Comparison of ENCODE assay signal across 8 mouse cellular contexts in genomic region chr8:4206182-4207015, GRCm38 (mm10). TPM values are rescaled to one million over a fixed set of nuclear protein-coding genes. Genes with fewer than 3 reads are reported as not detected.
A peak's percentile ranks its signal among the peaks of the same experiment; 100 is the strongest.
DNase-seq lines count a peak whose midpoint lies in the region; ATAC-seq lines count a peak whose summit lies in the region.

No protein-coding gene starts in this region.

- H3K27me3 ChIP-seq in heart, embryonic 11.5 days (ENCODE audit: control insufficient read depth, insufficient read depth, low read length), result peaks cover 59% of the 10 kb centered on the region
- H3K27me3 ChIP-seq in forebrain, embryonic 13.5 days, result peaks cover 36% of the 10 kb centered on the region
- H3K27me3 ChIP-seq in liver, embryonic 15.5 days, result peaks cover 65% of the 10 kb centered on the region

- DNase-seq in heart, postnatal 36 days, result no peak
- peak; percentile 28 for DNase-seq in ZHBTc4 (ENCODE audit: low read depth, low spot score)
- DNase-seq in gastrocnemius, postnatal 36 days, result no peak
- DNase-seq in spleen, postnatal 14 days (ENCODE audit: low spot score in 2 of 2), result no peak
- no peak for DNase-seq in frontal cortex, postnatal 10 days (ENCODE audit: low spot score in 2 of 2)

- WGBS in heart, embryonic 11.5 days (ENCODE audit: insufficient replicate concordance), result 7% methylated on average over 44 of the region's 44 CpGs
- WGBS in forebrain, embryonic 13.5 days, result 8% methylated on average over 44 of the region's 44 CpGs
- WGBS in liver, embryonic 15.5 days (ENCODE audit: insufficient replicate concordance), result 12% methylated on average over 44 of the region's 44 CpGs

- H3K4me2 ChIP-seq in heart, embryonic 11.5 days, result peak overlapping the region; percentile 59
- peak overlapping the region; percentile 22 for H3K4me2 ChIP-seq in forebrain, embryonic 13.5 days
- peak overlapping the region; percentile 52 for H3K4me2 ChIP-seq in liver, embryonic 15.5 days

- H3K9ac ChIP-seq in heart, embryonic 11.5 days (ENCODE audit: low read depth, low read length), result peak overlapping the region; percentile 50; the same call in 1 of the 2 replicates
- H3K9ac ChIP-seq in forebrain, embryonic 13.5 days, result peak overlapping the region; percentile 45
- H3K9ac ChIP-seq in liver, embryonic 15.5 days, result no peak overlapping the region

- no peaks in the 10 kb centered on the region for H3K36me3 ChIP-seq in heart, embryonic 11.5 days (ENCODE audit: control insufficient read depth, insufficient read depth, low read length)
- H3K36me3 ChIP-seq in forebrain, embryonic 13.5 days (ENCODE audit: poor library complexity, severe bottlenecking), result peaks cover 81% of the 10 kb centered on the region
- no peaks in the 10 kb centered on the region for H3K36me3 ChIP-seq in liver, embryonic 15.5 days (replicated peaks)

- peaks cover 5% of the 10 kb centered on the region; the same call in 1 of the 2 replicates for H3K4me1 ChIP-seq in heart, embryonic 11.5 days (ENCODE audit: control insufficient read depth, insufficient read depth, low read length)
- peaks cover 19% of the 10 kb centered on the region for H3K4me1 ChIP-seq in forebrain, embryonic 13.5 days
- peaks cover 17% of the 10 kb centered on the region; the same call in 1 of the 2 replicates for H3K4me1 ChIP-seq in liver, embryonic 15.5 days (replicated peaks)

- H3K27ac ChIP-seq in heart, embryonic 11.5 days (ENCODE audit: low read depth, low read length), result no peak overlapping the region
- H3K27ac ChIP-seq in forebrain, embryonic 13.5 days, result no peak overlapping the region
- H3K27ac ChIP-seq in liver, embryonic 15.5 days (replicated peaks), result no peak overlapping the region

- peak overlapping the region; percentile 27 for H3K4me3 ChIP-seq in heart, embryonic 11.5 days (ENCODE audit: low read depth, low read length)
- H3K4me3 ChIP-seq in forebrain, embryonic 13.5 days, result no peak overlapping the region; the same call in 1 of the 2 replicates
- H3K4me3 ChIP-seq in liver, embryonic 15.5 days (replicated peaks), result peak overlapping the region; percentile 14; the same call in 1 of the 2 replicates

- intact Hi-C loops in heart, postnatal 36 days (cut with DNase I), result no loop called here
- intact Hi-C loops in gastrocnemius, postnatal 36 days (cut with DNase I), result no loop called here

- H3K9me3 ChIP-seq in heart, embryonic 11.5 days (replicated peaks; ENCODE audit: control insufficient read depth, low read length), result no peaks in the 10 kb centered on the region
- 0 out of 2 replicates have a peak, but pooled peaks cover 4% of the 10 kb centered on the region for H3K9me3 ChIP-seq in forebrain, embryonic 13.5 days (replicated peaks)
- H3K9me3 ChIP-seq in liver, embryonic 15.5 days (replicated peaks), result no peaks in the 10 kb centered on the region

- no peak; the same call in 1 of the 2 replicates for ATAC-seq in heart, embryonic 11.5 days (replicated peaks; ENCODE audit: insufficient number of reproducible peaks, low FRiP score, low TSS enrichment)
- ATAC-seq in forebrain, embryonic 13.5 days, result peak; percentile 25; the same call in 1 of the 2 replicates
- peak; percentile 68 for ATAC-seq in liver, embryonic 15.5 days (ENCODE audit: insufficient read depth)

RNA-seq across cellular contexts. Expression of gene Prr36, which starts 10.9 kb away (rescaled TPM):
- polyA plus RNA-seq in heart, embryonic 11.5 days (2014; fragmentation: Nextera tagmentation; extraction: Ambion mirVana), result 0.35 and 0.63 TPM in 2 replicates
- total RNA-seq in heart, postnatal 36 days (2021), result not detected
- polyA plus RNA-seq in forebrain, embryonic 13.5 days (2015; fragmentation: Nextera tagmentation; extraction: Ambion mirVana), result 33.2 and 36.0 TPM in 2 replicates
- 0.36 and 0.37 TPM in 2 replicates for polyA plus RNA-seq in liver, embryonic 15.5 days (2015; fragmentation: Nextera tagmentation; extraction: Ambion mirVana)
- not detected for total RNA-seq in gastrocnemius, postnatal 36 days (2021)

RNA-seq across cellular contexts. Expression of gene Lrrc8e, which starts 20.2 kb away (rescaled TPM):
- 0.06 TPM in 1 of 2 replicates, not detected in the other for polyA plus RNA-seq in heart, embryonic 11.5 days (2014; fragmentation: Nextera tagmentation; extraction: Ambion mirVana)
- under 1 TPM; 0.24 to 0.67 TPM for total RNA-seq in heart, postnatal 36 days (2021)
- 0.14 TPM in 1 of 2 replicates, not detected in the other for polyA plus RNA-seq in forebrain, embryonic 13.5 days (2015; fragmentation: Nextera tagmentation; extraction: Ambion mirVana)
- 0.22 and 0.32 TPM in 2 replicates for polyA plus RNA-seq in liver, embryonic 15.5 days (2015; fragmentation: Nextera tagmentation; extraction: Ambion mirVana)
- under 1 TPM in 1 of 2 experiments, not detected in 1; 0.07 TPM for total RNA-seq in gastrocnemius, postnatal 36 days (2021)

RNA-seq across cellular contexts. Expression of gene Map2k7, which starts 32.1 kb away (rescaled TPM):
- polyA plus RNA-seq in heart, embryonic 11.5 days (2014; fragmentation: Nextera tagmentation; extraction: Ambion mirVana), result 12.5 and 14.4 TPM in 2 replicates
- total RNA-seq in heart, postnatal 36 days (2021), result 10 to 100 TPM; 79.7 to 80.8 TPM
- polyA plus RNA-seq in forebrain, embryonic 13.5 days (2015; fragmentation: Nextera tagmentation; extraction: Ambion mirVana), result 24.6 and 28.6 TPM in 2 replicates
- 10.4 and 11.1 TPM in 2 replicates for polyA plus RNA-seq in liver, embryonic 15.5 days (2015; fragmentation: Nextera tagmentation; extraction: Ambion mirVana)
- total RNA-seq in gastrocnemius, postnatal 36 days (2021), result 10 to 100 TPM; 75.8 to 82.8 TPM

RNA-seq across cellular contexts. Expression of gene Gm49320, which starts 32.3 kb away (rescaled TPM):
- polyA plus RNA-seq in heart, embryonic 11.5 days (2014; fragmentation: Nextera tagmentation; extraction: Ambion mirVana), result 0.07 TPM in 1 of 2 replicates, not detected in the other
- under 1 TPM in 1 of 2 experiments, not detected in 1; 0.44 TPM for total RNA-seq in heart, postnatal 36 days (2021)
- polyA plus RNA-seq in forebrain, embryonic 13.5 days (2015; fragmentation: Nextera tagmentation; extraction: Ambion mirVana), result 0.93 and 1.1 TPM in 2 replicates
- 0.10 and 0.17 TPM in 2 replicates for polyA plus RNA-seq in liver, embryonic 15.5 days (2015; fragmentation: Nextera tagmentation; extraction: Ambion mirVana)
- total RNA-seq in gastrocnemius, postnatal 36 days (2021), result under 1 TPM in 1 of 2 experiments, not detected in 1; 0.20 TPM

RNA-seq across cellular contexts. Expression of gene Evi5l, which starts 40.0 kb away (rescaled TPM):
- 10.3 and 12.7 TPM in 2 replicates for polyA plus RNA-seq in heart, embryonic 11.5 days (2014; fragmentation: Nextera tagmentation; extraction: Ambion mirVana)
- 10 to 100 TPM; 20.3 to 26.9 TPM for total RNA-seq in heart, postnatal 36 days (2021)
- 57.7 and 62.7 TPM in 2 replicates for polyA plus RNA-seq in forebrain, embryonic 13.5 days (2015; fragmentation: Nextera tagmentation; extraction: Ambion mirVana)
- polyA plus RNA-seq in liver, embryonic 15.5 days (2015; fragmentation: Nextera tagmentation; extraction: Ambion mirVana), result 4.9 and 6.0 TPM in 2 replicates
- 10 to 100 TPM; 12.1 to 12.3 TPM for total RNA-seq in gastrocnemius, postnatal 36 days (2021)

Comparison
In these comparisons a context has a peak if more than half of its experiments do, and no peak if none do; other contexts are left out.
1. RNA of gene Prr36, which starts 10.9 kb away (polyA plus RNA-seq): 33.2 to 36.0 TPM in forebrain, embryonic 13.5 days; 0.35 to 0.63 TPM in heart, embryonic 11.5 days and 0.36 to 0.37 TPM in liver, embryonic 15.5 days; every median in the first group is over 10 times any median in the second.
2. Peak in every context shown above with its lines, with median percentiles within 50 percentile points of each other: H3K4me2 ChIP-seq.